Mouse (Mus musculus) kidney, adult 2 months (tissue): ENCODE data around the gene Slc9b1.

Source experiments
- CTCF ChIP-seq: fragments of 200-500 bp; conservative IDR thresholded peaks from 2 replicates; pipeline ENCODE4 v1.5.1; 2011; ENCODE audit warnings: low read depth, mild to moderate bottlenecking, control low read depth, low read length, moderate library complexity, mixed read lengths; ENCODE audit not compliant: insufficient read depth, insufficient read length
- POLR2A ChIP-seq: fragments of 200-500 bp; IDR thresholded peaks from one replicate; pipeline ENCODE4 v1.6.1; 2011; ENCODE audit warnings: low read depth, low read length, control low read depth

GRCm38 (mm10) chr3:135417799-135418198 is 70.0 kb downstream of the Slc9b1 start:
- TF ChIP-seq POLR2A (no peak), CTCF (no peak)
